Mouse (Mus musculus): ENCODE results near the gene Speer4b. TPM values are rescaled to one million over a fixed set of nuclear protein-coding genes. Genes with fewer than 3 reads are reported as not detected.
"Not testable (repeated sequence)": the region's sequence is repeated elsewhere in the genome, so short reads cannot be mapped to it uniquely, and the experiment has no call there.

The Speer4b gene
- total RNA-seq (2022), result not detected

- not testable (repeated sequence) for DNase-seq (ENCODE audit: low spot score in 2 of 2)
These were observed at the start of gene Speer4b for GRCm38 (mm10) chr5:27501338-27501737. Speer4b (minus strand) TSS chr5:27501438.

- no peak for DNase-seq (ENCODE audit: low spot score in 2 of 2)
These were observed 48.1 kb upstream of the Speer4b start for GRCm38 (mm10) chr5:27549291-27549690.

GRCm38 (mm10) chr5:27544816-27545270 lies 43.6 kb upstream of the Speer4b start:
- no peak for DNase-seq (ENCODE audit: low spot score in 2 of 2)

DNA sequence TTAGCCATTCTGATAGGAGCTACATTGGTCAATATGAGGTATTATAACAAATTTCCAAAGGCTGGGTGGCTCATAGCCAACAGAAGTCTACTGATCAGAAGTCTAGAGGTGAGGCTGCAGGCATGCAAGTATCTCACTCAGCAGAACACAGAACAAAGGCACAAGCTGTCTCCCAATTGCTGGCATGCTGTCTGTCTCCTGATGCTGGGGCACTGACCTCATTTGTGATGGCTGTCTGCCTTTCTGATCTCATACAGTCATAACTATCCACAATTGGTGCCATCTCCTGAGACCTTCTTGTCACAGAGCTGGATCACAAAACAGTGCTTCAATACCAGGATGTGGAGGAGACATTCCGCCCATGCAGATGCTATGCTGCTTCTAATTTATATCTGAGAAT lies 25.7 kb upstream of the Speer4b start:
- no peak for DNase-seq (ENCODE audit: low spot score in 2 of 2)

DNA sequence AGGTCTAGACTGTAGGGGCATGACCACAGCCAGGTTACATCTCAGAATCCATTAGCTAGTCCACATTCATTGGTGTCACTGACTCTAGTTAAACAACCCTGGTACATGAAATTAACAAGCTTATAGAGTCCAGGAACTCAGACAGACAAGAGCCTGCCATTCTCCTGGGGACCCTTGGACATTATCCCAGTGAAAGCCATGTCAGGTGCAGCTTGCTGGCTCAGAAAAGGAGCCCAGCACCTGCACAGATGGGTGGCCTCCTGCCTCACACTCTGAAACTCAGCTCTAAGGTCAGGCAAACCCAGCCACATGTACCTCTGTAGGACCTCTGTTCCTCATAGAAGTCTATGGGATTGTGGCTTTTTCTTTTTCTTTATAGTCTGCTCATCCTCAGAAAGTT lies 17.5 kb upstream of the Speer4b start:
- DNase-seq (ENCODE audit: low spot score in 2 of 2), result no peak

GRCm38 (mm10) chr5:27490942-27491341 lies 10.3 kb downstream of the Speer4b start:
- DNase-seq (ENCODE audit: low spot score in 2 of 2), result no peak

DNA sequence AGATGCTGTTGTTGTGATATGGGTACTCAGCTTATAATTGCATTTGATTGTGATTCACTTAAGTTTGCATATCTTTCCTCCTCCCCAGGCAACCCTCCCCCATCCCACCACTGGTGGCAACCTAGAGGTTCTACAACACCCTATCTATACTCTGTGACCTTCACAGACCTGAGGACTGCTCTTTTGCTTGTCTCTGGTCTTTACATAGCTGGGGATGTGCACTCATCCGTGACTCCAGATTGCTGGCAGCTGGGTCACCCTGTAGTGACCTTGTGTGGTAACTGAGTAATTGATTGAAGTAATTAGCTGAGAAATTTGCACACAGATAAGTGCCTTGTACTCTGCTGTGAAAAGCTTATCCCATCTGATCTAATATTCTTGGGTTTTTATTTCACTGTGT lies 15.1 kb downstream of the Speer4b start:
- no peak for DNase-seq (ENCODE audit: low spot score in 2 of 2)

DNA sequence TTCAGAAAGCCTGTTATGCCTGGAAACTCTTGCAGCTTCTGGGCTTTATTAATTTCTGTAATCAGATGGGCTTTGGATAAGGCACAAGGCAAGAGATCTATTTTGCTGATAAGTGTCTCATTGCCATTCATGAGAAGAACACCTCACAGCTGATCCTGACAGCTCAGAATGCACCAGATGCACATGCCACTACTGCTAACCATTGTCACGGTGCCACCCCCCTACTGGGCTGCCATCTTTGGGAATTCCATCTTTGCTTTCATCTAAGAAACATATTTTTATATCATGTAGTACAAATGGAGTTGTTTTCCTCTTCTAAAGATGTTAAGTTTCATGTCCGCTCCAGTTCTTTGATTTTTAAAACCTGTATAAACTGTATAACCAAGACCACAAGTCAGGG lies 19.5 kb downstream of the Speer4b start:
- no peak for DNase-seq (ENCODE audit: low spot score in 2 of 2)

GRCm38 (mm10) chr5:27474964-27475465 lies 26.2 kb downstream of the Speer4b start:
- DNase-seq (ENCODE audit: low spot score in 2 of 2), result no peak

GRCm38 (mm10) chr5:27457686-27458085 lies 43.6 kb downstream of the Speer4b start:
- DNase-seq (ENCODE audit: low spot score in 2 of 2), result no peak

- DNase-seq (ENCODE audit: low spot score in 2 of 2), result peak; percentile 43 to 65
These were observed 44.3 kb downstream of the Speer4b start for GRCm38 (mm10) chr5:27456981-27457380.

GRCm38 (mm10) chr5:27454386-27454785 lies 46.9 kb downstream of the Speer4b start:
- DNase-seq (ENCODE audit: low spot score in 2 of 2), result no peak

DNA sequence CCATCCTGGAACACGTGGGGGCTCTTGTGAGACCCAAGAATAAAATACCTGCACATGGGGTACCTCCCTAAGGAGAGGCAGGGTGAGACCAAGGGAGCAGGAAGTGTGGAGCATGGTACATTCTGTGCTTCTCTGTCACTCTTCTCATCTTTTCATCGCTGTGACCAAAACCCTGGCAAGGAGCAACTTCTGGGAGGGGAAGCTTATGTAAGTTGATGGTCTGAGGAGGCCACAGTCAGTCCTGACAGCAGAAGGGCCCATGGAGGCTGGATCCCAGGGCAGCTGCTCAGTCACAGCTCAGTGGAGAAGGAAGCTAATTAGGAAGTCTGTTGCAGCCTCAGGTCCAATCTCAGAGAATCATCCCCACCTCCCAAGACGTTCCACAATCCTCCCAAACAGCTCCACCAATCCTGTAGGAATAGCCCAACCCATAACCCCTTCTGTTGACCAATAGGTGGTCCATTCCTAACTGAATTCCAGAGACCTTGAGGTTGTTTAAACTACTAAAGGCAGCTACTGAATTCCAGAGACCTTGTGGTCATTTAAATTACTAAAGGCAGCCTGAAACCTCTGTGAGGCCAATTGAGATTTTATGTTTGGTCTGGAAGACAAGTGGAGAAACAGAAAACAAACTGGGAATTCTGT lies 47.9 kb downstream of the Speer4b start:
- DNase-seq (ENCODE audit: low spot score in 2 of 2), result no peak

All from layer of hippocampus, adult 8-10 months (tissue).